Mouse (Mus musculus) left cerebral cortex, postnatal 4 days (tissue): Measurements from ENCODE around the gene Ufd1. TPM values are rescaled to one million over a fixed set of nuclear protein-coding genes. Genes with fewer than 3 reads are reported as not detected.

Source experiments
- DNase-seq: peaks from one replicate; pipeline ENCODE4 v3.0.0-alpha.2; 2022
- intact Hi-C: fragments of 180-260 bp; cut with DNase I; formaldehyde crosslinking; loops from one replicate; pipeline ENCODE4 v1.15.1; 2025
- total RNA-seq, 2 experiments: library from RNA; stranded (reverse); gene quantifications; 2 replicates each; pipeline ENCODE4 v1.2.3; 2021

The Ufd1 gene
- total RNA-seq, 2 experiments from 2014 or later, result 95.2 to 107 TPM

GRCm38 (mm10) chr16:18878091-18878720 is 66.6 kb downstream of the Ufd1 start:
- intact Hi-C loops, result no loop called here
- DNase-seq, result no peak

- DNase-seq, result no peak
- intact Hi-C loops, result no loop called here
These were observed 72.5 kb downstream of the Ufd1 start for GRCm38 (mm10) chr16:18884044-18884443.

Other genes with a start within 250 kb of the Ufd1 start
- gene Tbx1, start 221.1 kb upstream of the Ufd1 start, total RNA-seq, result 1 to 10 TPM; 1.2 TPM
- 10 to 100 TPM; 10.1 to 11.9 TPM for gene Gp1bb, start 189.4 kb upstream of the Ufd1 start, total RNA-seq
- gene Gm49601, start 185.4 kb upstream of the Ufd1 start, total RNA-seq, result 100 to 1,000 TPM; 107 to 111 TPM
- gene Sept5, start 181.8 kb upstream of the Ufd1 start, total RNA-seq, result 100 to 1,000 TPM; 555 to 571 TPM
- 10 to 100 TPM; 84.4 to 97.1 TPM for gene Cldn5, start 34.9 kb upstream of the Ufd1 start, total RNA-seq
- 1 to 10 TPM; 4.9 TPM for gene Cdc45, start 208 bp downstream of the Ufd1 start, total RNA-seq
- 10 to 100 TPM; 20.2 to 21.9 TPM for gene 2510002D24Rik, start 24.8 kb downstream of the Ufd1 start, total RNA-seq
- gene Gm28539, start 24.8 kb downstream of the Ufd1 start, total RNA-seq, result 10 to 100 TPM in 1 of 2 experiments, 1 to 10 TPM in 1; 8.9 to 14.3 TPM
- 10 to 100 TPM; 42.9 to 45.7 TPM for gene Mrpl40, start 65.1 kb downstream of the Ufd1 start, total RNA-seq
- 100 to 1,000 TPM; 133 to 134 TPM for gene Hira, start 65.3 kb downstream of the Ufd1 start, total RNA-seq